Mouse (Mus musculus): Measurements from ENCODE around the gene Acox2.

Gene Acox2

GRCm38 (mm10) chr14:8249206-8249605, 9.9 kb downstream of the Acox2 start:
- no peak for DNase-seq

GRCm38 (mm10) chr14:8246878-8247277, 12.3 kb downstream of the Acox2 start:
- no peak for DNase-seq

GRCm38 (mm10) chr14:8244211-8244611, 14.9 kb downstream of the Acox2 start:
- DNase-seq = peak; percentile 92

GRCm38 (mm10) chr14:8243136-8243888, 15.8 kb downstream of the Acox2 start:
- peak; percentile 43 for DNase-seq

GRCm38 (mm10) chr14:8242388-8242920, 16.7 kb downstream of the Acox2 start:
- DNase-seq = peak; percentile 69

- DNase-seq = peak; percentile 48
These were observed 17.3 kb downstream of the Acox2 start for GRCm38 (mm10) chr14:8241816-8242215.

- DNase-seq = no peak
These were observed 25.9 kb downstream of the Acox2 start for GRCm38 (mm10) chr14:8233252-8233651.

GRCm38 (mm10) chr14:8232155-8232910, 26.8 kb downstream of the Acox2 start:
- no peak for DNase-seq

GRCm38 (mm10) chr14:8229367-8230019, 29.7 kb downstream of the Acox2 start:
- no peak for DNase-seq

GRCm38 (mm10) chr14:8224805-8225204, 34.3 kb downstream of the Acox2 start:
- no peak for DNase-seq

- no peak for DNase-seq
These were observed 35.5 kb downstream of the Acox2 start for GRCm38 (mm10) chr14:8223506-8224293.

- DNase-seq = peak; percentile 91
These were observed 36.6 kb downstream of the Acox2 start for GRCm38 (mm10) chr14:8222561-8222960.

- DNase-seq = no peak
These were observed 38.2 kb downstream of the Acox2 start for GRCm38 (mm10) chr14:8220912-8221311.

GRCm38 (mm10) chr14:8220306-8220705, 38.8 kb downstream of the Acox2 start:
- peak; percentile 35 for DNase-seq

GRCm38 (mm10) chr14:8219876-8220275, 39.3 kb downstream of the Acox2 start:
- no peak for DNase-seq

GRCm38 (mm10) chr14:8218730-8219380, 40.3 kb downstream of the Acox2 start:
- DNase-seq = peak; percentile 41

- peak; percentile 18 for DNase-seq
These were observed 40.9 kb downstream of the Acox2 start for GRCm38 (mm10) chr14:8218238-8218637.

- DNase-seq = peak; percentile 49
These were observed 43.1 kb downstream of the Acox2 start for GRCm38 (mm10) chr14:8216100-8216499.

- peak; percentile 41 for DNase-seq
These were observed 43.9 kb downstream of the Acox2 start for GRCm38 (mm10) chr14:8215208-8215778.

GRCm38 (mm10) chr14:8214299-8215207, 44.6 kb downstream of the Acox2 start:
- DNase-seq = peak; percentile 66
